Mouse (Mus musculus) spleen, postnatal 10 days (tissue): Measurements from ENCODE around the gene Gfpt1.
"Not testable (repeated sequence)": the region's sequence is repeated elsewhere in the genome, so short reads cannot be mapped to it uniquely, and the experiment has no call there.

ENCODE experiments used
- DNase-seq, 2 experiments: peaks; one replicate each; pipeline ENCODE4 v3.0.0; 2021 to 2022; ENCODE audit warnings: low spot score in 2 of 2

Gene Gfpt1

GRCm38 (mm10) chr6:87042337-87043130 is at the start of gene Gfpt1:
TSS of gene Gfpt1 (plus strand) at chr6:87042846.
- peak; percentile 89 to 95 for DNase-seq

- DNase-seq = no peak
These were observed 48.4 kb upstream of the Gfpt1 start for GRCm38 (mm10) chr6:86994254-86994653.

- DNase-seq = no peak
These were observed 45.9 kb upstream of the Gfpt1 start for GRCm38 (mm10) chr6:86996629-86997307.

- DNase-seq = no peak
These were observed 45.3 kb upstream of the Gfpt1 start for GRCm38 (mm10) chr6:86997360-86997759.

GRCm38 (mm10) chr6:87001995-87002394 is 40.7 kb upstream of the Gfpt1 start:
- DNase-seq = no peak

GRCm38 (mm10) chr6:87002521-87003055 is 40.1 kb upstream of the Gfpt1 start:
- peak; percentile 76 to 91 for DNase-seq

- DNase-seq = no peak
These were observed 38.5 kb upstream of the Gfpt1 start for GRCm38 (mm10) chr6:87004099-87004498.

- no peak for DNase-seq
These were observed 37.1 kb upstream of the Gfpt1 start for GRCm38 (mm10) chr6:87005577-87005976.

GRCm38 (mm10) chr6:87008887-87009286 is 33.8 kb upstream of the Gfpt1 start, which contains the start of gene Nfu1:
TSS of gene Nfu1 (plus strand) at chr6:87009236.
- no peak for DNase-seq

GRCm38 (mm10) chr6:87009692-87010328 is 32.8 kb upstream of the Gfpt1 start:
- DNase-seq = peak; percentile 91 to 97

- DNase-seq = peak in 1 of 2 experiments; percentile 60
These were observed 25.7 kb upstream of the Gfpt1 start for GRCm38 (mm10) chr6:87016916-87017315.

GRCm38 (mm10) chr6:87018874-87019273 is 23.8 kb upstream of the Gfpt1 start:
- DNase-seq = no peak

GRCm38 (mm10) chr6:87021791-87022190 is 20.9 kb upstream of the Gfpt1 start:
- DNase-seq = no peak

- DNase-seq = no peak
These were observed 15.7 kb upstream of the Gfpt1 start for GRCm38 (mm10) chr6:87026980-87027379.

GRCm38 (mm10) chr6:87028881-87029280 is 13.8 kb upstream of the Gfpt1 start:
- no peak for DNase-seq

GRCm38 (mm10) chr6:87031310-87031709 is 11.3 kb upstream of the Gfpt1 start:
- not testable (repeated sequence) for DNase-seq

- DNase-seq = no peak
These were observed 10.2 kb upstream of the Gfpt1 start for GRCm38 (mm10) chr6:87032401-87032800.

- no peak for DNase-seq
These were observed 8.3 kb upstream of the Gfpt1 start for GRCm38 (mm10) chr6:87034395-87034794.

GRCm38 (mm10) chr6:87037826-87038620 is 4.6 kb upstream of the Gfpt1 start:
- DNase-seq = no peak

GRCm38 (mm10) chr6:87039161-87039560 is 3.5 kb upstream of the Gfpt1 start:
- DNase-seq = no peak

- DNase-seq = no peak
These were observed 1.7 kb upstream of the Gfpt1 start for GRCm38 (mm10) chr6:87040971-87041370.
